Mouse (Mus musculus): Measurements from ENCODE around the gene Tlx1.

- no peak for TF ChIP-seq POLR2A (IDR thresholded peaks at IDR 0.05; ENCODE audit: borderline replicate concordance, control insufficient read depth, low read depth, low read length)
- peak; percentile 90 for TF ChIP-seq CTCF (IDR thresholded peaks at IDR 0.05; ENCODE audit: control insufficient read depth, insufficient read depth, low read length)
Measured at GRCm38 (mm10) chr19:45174803-45175202, 24.3 kb downstream of the Tlx1 start.
